16 mouse cellular contexts compared by ENCODE assay signal in genomic region chr2:166408009-166408408, GRCm38 (mm10).
"Had no signal": no experiment of that assay in that cellular context is flagged by ENCODE, and none has a peak within 500 bp of the region (broad histone marks: within the 10 kb centered on the region; RNA-seq: fewer than 3 reads in every experiment).

No protein-coding gene starts in this region.

- H3K27ac ChIP-seq: left cerebral cortex, adult 2 months; liver, embryonic 15.5 days; macrophage; neural tube, embryonic 12.5 days; stomach, embryonic 15.5 days had no signal

- H3K27me3 ChIP-seq: liver, embryonic 15.5 days; neural tube, embryonic 12.5 days; stomach, embryonic 15.5 days had no signal

- H3K4me2 ChIP-seq: liver, embryonic 11.5 days; liver, embryonic 15.5 days; lung, embryonic 14.5 days; neural tube, embryonic 12.5 days; stomach, embryonic 15.5 days had no signal

- DNase-seq: kidney, adult 11 months; kidney, adult 9 months; kidney, postnatal 25 days; lung, embryonic 14.5 days; lung, postnatal 10 days; right cerebral cortex, postnatal 14 days; thymus, adult 2 months; thymus, postnatal 25 days had no signal

- H3K9ac ChIP-seq: liver, embryonic 15.5 days; lung, embryonic 14.5 days; neural tube, embryonic 12.5 days; stomach, embryonic 15.5 days had no signal

- H3K4me1 ChIP-seq: liver, embryonic 15.5 days had no signal

- H3K4me3 ChIP-seq: left cerebral cortex, adult 2 months; limb, embryonic 10.5 days; liver, embryonic 15.5 days; megakaryocyte, embryonic 14.5 days; neural tube, embryonic 12.5 days; stomach, embryonic 15.5 days had no signal

- H3K36me3 ChIP-seq: limb, embryonic 10.5 days; liver, embryonic 15.5 days; neural tube, embryonic 12.5 days; stomach, embryonic 15.5 days had no signal

- H3K9me3 ChIP-seq: limb, embryonic 10.5 days; liver, embryonic 15.5 days; neural tube, embryonic 12.5 days; stomach, embryonic 15.5 days had no signal
